9 mouse cellular contexts compared by ENCODE assay signal in genomic region chr11:67101713-67102112, GRCm38 (mm10). TPM values are rescaled to one million over a fixed set of nuclear protein-coding genes. Genes with fewer than 3 reads are reported as not detected.
DNase-seq lines count a peak whose midpoint lies in the region; ATAC-seq and TF ChIP-seq lines count a peak whose summit lies in the region.
"Had no signal": no experiment of that assay in that cellular context is flagged by ENCODE, and none has a peak within 500 bp of the region (broad histone marks: within the 10 kb centered on the region; RNA-seq: fewer than 3 reads in every experiment).

No protein-coding gene starts in this region.

- ATAC-seq in monocyte, adult 5-6 weeks (replicated peaks; ENCODE audit: insufficient number of reproducible peaks, low FRiP score, low TSS enrichment, poor library complexity, severe bottlenecking) = peak; percentile 68; the same call in 1 of the 2 replicates
- no peak for ATAC-seq in erythroid progenitor cell, adult 5-6 weeks (replicated peaks; ENCODE audit: low FRiP score, poor library complexity, severe bottlenecking)

- WGBS in heart, adult 2 months = 21% methylated on average over 8 of the region's 8 CpGs

- TF ChIP-seq EP300 in heart, adult 2 months (IDR thresholded peaks at IDR 0.05; ENCODE audit: insufficient read depth, low read depth, low read length) = no peak

- no peak overlapping the region for H3K4me3 ChIP-seq in heart, adult 2 months
- H3K4me3 ChIP-seq: neural tube, embryonic 12.5 days had no signal

- H3K36me3 ChIP-seq in heart, adult 2 months (ENCODE audit: control insufficient read depth, insufficient read depth, low read length) = no peaks in the 10 kb centered on the region
- H3K36me3 ChIP-seq: neural tube, embryonic 12.5 days had no signal

- H3K27ac ChIP-seq in heart, adult 2 months = no peak overlapping the region
- H3K27ac ChIP-seq: neural tube, embryonic 12.5 days had no signal

- peak; percentile 74 for TF ChIP-seq CTCF in heart, adult 2 months (IDR thresholded peaks at IDR 0.05)

- no peaks in the 10 kb centered on the region for H3K4me1 ChIP-seq in heart, adult 2 months (ENCODE audit: control insufficient read depth, insufficient read depth, low read length)
- H3K4me1 ChIP-seq: neural tube, embryonic 12.5 days had no signal

- TF ChIP-seq POLR2A in heart, adult 2 months (IDR thresholded peaks at IDR 0.05; ENCODE audit: insufficient read depth, low read depth, low read length) = no peak

- no peaks in the 10 kb centered on the region for H3K79me2 ChIP-seq in heart, adult 2 months (replicated peaks; ENCODE audit: control insufficient read depth, insufficient read depth, low read length)

- intact Hi-C loops in heart, adult 2 months (cut with DNase I) = loop anchor here (5.0 kb wide), 1 partner anchor 79 kb away; no protein-coding TSS in a partner anchor

- no peak overlapping the region for H3K9ac ChIP-seq in heart, adult 2 months (ENCODE audit: low read depth, low read length)
- H3K9ac ChIP-seq: neural tube, embryonic 12.5 days had no signal

- DNase-seq in heart, adult 2 months = peak; percentile 23 to 53
- DNase-seq in heart, adult 11 months = no peak
- peak; percentile 49 for DNase-seq in urinary bladder, postnatal 14 days (ENCODE audit: low spot score)
- no peak for DNase-seq in urinary bladder, postnatal 10 days (ENCODE audit: low spot score)
- DNase-seq in cerebellum, adult 8-10 months = peak; percentile 45
- peak; percentile 69 for DNase-seq in kidney, postnatal 10 days

- 0 out of 2 replicates have a peak, but pooled peaks cover 2% of the 10 kb centered on the region for H3K27me3 ChIP-seq in heart, adult 2 months (ENCODE audit: control insufficient read depth, insufficient read depth, low read length)
- H3K27me3 ChIP-seq: neural tube, embryonic 12.5 days had no signal

RNA-seq across cellular contexts. Expression of gene Myh3, which starts 23.6 kb away (rescaled TPM):
- total RNA-seq in heart, adult 2 months (2021) = not detected
- polyA plus RNA-seq in heart, adult 2 months (2012; rRNA removed) = not detected in 2 replicates
- total RNA-seq in monocyte, adult 5-6 weeks (2017) = not detected in 3 replicates
- total RNA-seq in erythroid progenitor cell, adult 5-6 weeks (2015; ENCODE audit: low replicate concordance) = not detected in 2 replicates
- not detected in 2 replicates for total RNA-seq in erythroid progenitor cell, adult 5-6 weeks (2017; ENCODE audit: low replicate concordance)

RNA-seq across cellular contexts. Expression of gene Sco1, which starts 49.2 kb away (rescaled TPM):
- 10 to 100 TPM; 18.3 to 20.1 TPM for total RNA-seq in heart, adult 2 months (2021)
- 7.8 and 12.0 TPM in 2 replicates for polyA plus RNA-seq in heart, adult 2 months (2012; rRNA removed)
- 13.8 to 17.9 TPM (median 14.6 TPM) in 3 replicates for total RNA-seq in monocyte, adult 5-6 weeks (2017)
- total RNA-seq in erythroid progenitor cell, adult 5-6 weeks (2015; ENCODE audit: low replicate concordance) = 2.5 TPM in 1 of 2 replicates, not detected in the other
- 2.2 and 2.9 TPM in 2 replicates for total RNA-seq in erythroid progenitor cell, adult 5-6 weeks (2017; ENCODE audit: low replicate concordance)

RNA-seq across cellular contexts. Expression of gene Adprm, which starts 49.3 kb away (rescaled TPM):
- total RNA-seq in heart, adult 2 months (2021) = 10 to 100 TPM; 10.8 to 14.6 TPM
- 9.8 and 20.6 TPM in 2 replicates for polyA plus RNA-seq in heart, adult 2 months (2012; rRNA removed)
- total RNA-seq in monocyte, adult 5-6 weeks (2017) = 32.8 to 44.4 TPM (median 35.9 TPM) in 3 replicates
- total RNA-seq in erythroid progenitor cell, adult 5-6 weeks (2015; ENCODE audit: low replicate concordance) = 5.0 and 34.8 TPM in 2 replicates
- 3.2 and 8.5 TPM in 2 replicates for total RNA-seq in erythroid progenitor cell, adult 5-6 weeks (2017; ENCODE audit: low replicate concordance)

Comparison
In these comparisons a context has a peak if more than half of its experiments do, and no peak if none do; other contexts are left out.
1. DNase-seq: peak in heart, adult 2 months (2 of 2), urinary bladder, postnatal 14 days (single experiment), cerebellum, adult 8-10 months (single experiment) and kidney, postnatal 10 days (single experiment); none in heart, adult 11 months (single experiment) and urinary bladder, postnatal 10 days (single experiment).